Mouse (Mus musculus): ENCODE results near the gene Snx7. TPM values are rescaled to one million over a fixed set of nuclear protein-coding genes. Genes with fewer than 3 reads are reported as not detected.

The Snx7 gene
- 9.7 and 12.3 TPM in 2 replicates for polyA plus RNA-seq (2012; rRNA removed; ENCODE audit: low replicate concordance)

DNA sequence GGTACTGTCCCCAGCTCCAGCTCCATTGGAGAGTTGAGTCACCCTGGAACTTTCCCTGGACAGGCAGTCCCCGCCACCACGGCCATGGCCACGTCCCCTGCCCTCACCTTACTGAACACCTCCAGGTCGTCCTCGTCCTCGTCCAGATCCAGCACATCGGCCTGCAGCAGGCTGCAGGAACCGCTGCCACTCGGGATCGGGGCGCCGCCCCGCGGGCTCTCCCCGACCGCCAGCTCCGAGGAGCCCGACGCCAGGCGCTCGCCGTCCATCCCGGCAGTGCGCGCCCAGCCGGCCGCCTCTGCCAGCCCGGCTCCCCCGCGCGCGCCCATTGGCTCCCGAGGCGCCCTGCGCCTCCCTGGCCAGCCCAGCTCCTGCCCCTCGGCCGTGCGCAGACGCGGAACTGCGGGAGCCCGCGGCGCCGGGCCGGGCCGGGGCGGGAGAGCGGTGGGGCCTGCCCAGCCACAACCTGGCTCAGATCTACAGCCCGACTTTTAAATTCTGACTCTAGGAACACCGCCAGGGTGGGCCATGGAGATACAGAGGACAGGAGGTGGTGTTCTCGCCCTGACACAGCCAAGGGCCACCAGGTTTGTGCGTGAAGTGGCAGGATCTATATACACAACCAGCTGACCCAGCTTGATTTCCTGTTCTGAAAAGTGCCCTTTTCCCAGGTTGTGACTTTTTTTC lies at the start of gene Snx7:
Snx7 (minus strand) TSS at position 300 of the 687 bp plus-strand sequence.

Measured in mammary gland, adult 2 months (tissue).